Mouse (Mus musculus): ENCODE measurements around the gene Scarf2. TPM values are rescaled to one million over a fixed set of nuclear protein-coding genes. Genes with fewer than 3 reads are reported as not detected.

Scarf2 gene
- 1 to 10 TPM; 2.6 to 4.0 TPM for total RNA-seq (2021)
- long read RNA-seq, experiment 1, partial matches to known transcripts: 1 of 7 reads
- long read RNA-seq, experiment 1, other reads (novel, unspliced or antisense): 3 of 7 reads
- long read RNA-seq, experiment 2, partial matches to known transcripts: 0 of 9 reads
- long read RNA-seq, experiment 2, other reads (novel, unspliced or antisense): 4 of 9 reads

GRCm38 (mm10) chr16:17796971-17797811 is at the start of gene Scarf2:
Scarf2 (plus strand) TSS chr16:17797282.
- DNase-seq (ENCODE audit: low spot score): peak; percentile 39

- DNase-seq (ENCODE audit: low spot score): no peak
Observed at GRCm38 (mm10) chr16:17753001-17753400, 44.1 kb upstream of the Scarf2 start.

- DNase-seq (ENCODE audit: low spot score): no peak
Observed at GRCm38 (mm10) chr16:17753686-17754085, 43.4 kb upstream of the Scarf2 start.

- DNase-seq (ENCODE audit: low spot score): no peak
Observed at GRCm38 (mm10) chr16:17757756-17758155, 39.3 kb upstream of the Scarf2 start.

- no peak for DNase-seq (ENCODE audit: low spot score)
Observed at GRCm38 (mm10) chr16:17758902-17759301, 38.2 kb upstream of the Scarf2 start.

GRCm38 (mm10) chr16:17759344-17759773 is 37.7 kb upstream of the Scarf2 start, which contains the start of gene Klhl22:
Klhl22 (plus strand) TSS chr16:17759618.
- DNase-seq (ENCODE audit: low spot score): peak; percentile 93

- peak; percentile 46 for DNase-seq (ENCODE audit: low spot score)
Observed at GRCm38 (mm10) chr16:17759813-17760321, 37.2 kb upstream of the Scarf2 start.

GRCm38 (mm10) chr16:17760657-17761056 is 36.4 kb upstream of the Scarf2 start:
- DNase-seq (ENCODE audit: low spot score): peak; percentile 19

GRCm38 (mm10) chr16:17761074-17761473 is 36.0 kb upstream of the Scarf2 start:
- DNase-seq (ENCODE audit: low spot score): no peak

- no peak for DNase-seq (ENCODE audit: low spot score)
Observed at GRCm38 (mm10) chr16:17764108-17764511, 33.0 kb upstream of the Scarf2 start.

- peak; percentile 22 for DNase-seq (ENCODE audit: low spot score)
Observed at GRCm38 (mm10) chr16:17768834-17769233, 28.2 kb upstream of the Scarf2 start.

GRCm38 (mm10) chr16:17771117-17771865 is 25.8 kb upstream of the Scarf2 start:
- peak; percentile 31 for DNase-seq (ENCODE audit: low spot score)

GRCm38 (mm10) chr16:17776828-17777227 is 20.3 kb upstream of the Scarf2 start:
- no peak for DNase-seq (ENCODE audit: low spot score)

GRCm38 (mm10) chr16:17778223-17778622 is 18.9 kb upstream of the Scarf2 start:
- DNase-seq (ENCODE audit: low spot score): no peak

GRCm38 (mm10) chr16:17779692-17780091 is 17.4 kb upstream of the Scarf2 start:
- no peak for DNase-seq (ENCODE audit: low spot score)

- DNase-seq (ENCODE audit: low spot score): no peak
Observed at GRCm38 (mm10) chr16:17785337-17785736, 11.7 kb upstream of the Scarf2 start.

GRCm38 (mm10) chr16:17792728-17793127 is 4.4 kb upstream of the Scarf2 start:
- no peak for DNase-seq (ENCODE audit: low spot score)

GRCm38 (mm10) chr16:17794047-17794446 is 3.0 kb upstream of the Scarf2 start:
- DNase-seq (ENCODE audit: low spot score): no peak

GRCm38 (mm10) chr16:17795643-17796042 is 1.4 kb upstream of the Scarf2 start:
- no peak for DNase-seq (ENCODE audit: low spot score)

- no peak for DNase-seq (ENCODE audit: low spot score)
Observed at GRCm38 (mm10) chr16:17796519-17796918, 563 bp upstream of the Scarf2 start.

- DNase-seq (ENCODE audit: low spot score): no peak
Observed at GRCm38 (mm10) chr16:17797812-17798311, 780 bp downstream of the Scarf2 start.
